In genomic region chr15:98994957-98995520, GRCm38 (mm10) we compare ENCODE assay signal across 21 mouse cellular contexts. TPM values are rescaled to one million over a fixed set of nuclear protein-coding genes. Genes with fewer than 3 reads are reported as not detected.
DNase-seq lines count a peak whose midpoint lies in the region; ATAC-seq and TF ChIP-seq lines count a peak whose summit lies in the region.
"Had no signal": no experiment of that assay in that cellular context is flagged by ENCODE, and none has a peak within 500 bp of the region (broad histone marks: within the 10 kb centered on the region; RNA-seq: fewer than 3 reads in every experiment).

No protein-coding gene starts in this region.

- H3K36me3 ChIP-seq in hindbrain, embryonic 14.5 days (replicated peaks; ENCODE audit: control insufficient read depth, insufficient read depth) = no peaks in the 10 kb centered on the region
- H3K36me3 ChIP-seq in hindbrain, embryonic 11.5 days (ENCODE audit: control insufficient read depth, insufficient read depth, low read length) = no peaks in the 10 kb centered on the region
- no peaks in the 10 kb centered on the region for H3K36me3 ChIP-seq in CH12.LX (replicated peaks in 1 of 2; ENCODE audit: control insufficient read depth in 1 of 2, insufficient read depth in 1 of 2, low read length in 1 of 2)
- H3K36me3 ChIP-seq: embryonic facial prominence, embryonic 10.5 days; heart, embryonic 13.5 days; hindbrain, embryonic 15.5 days had no signal

- in situ Hi-C loops in CH12.LX (cut with MboI; ENCODE audit: low pct_ligation_motif_present, low pct_unique_long_range_greater_than_20kb, low sequenced_read_pairs) = loop anchor here (5.0 to 10.0 kb wide), 2 partner anchors 60 to 108 kb away; partner anchors contain the start of gene Tuba1b

- 77% methylated on average over 9 of the region's 9 CpGs for WGBS in hindbrain, embryonic 14.5 days
- 90% methylated on average over 9 of the region's 9 CpGs for WGBS in hindbrain, embryonic 11.5 days

- no peak for TF ChIP-seq CTCF in CH12.LX (conservative IDR thresholded peaks at IDR 0.05 in 1 of 2, IDR thresholded peaks at IDR 0.05 in 1 of 2; ENCODE audit: low read depth in 2 of 2, low read length in 2 of 2)

- H3K4me2 ChIP-seq in hindbrain, embryonic 14.5 days (replicated peaks) = no peak overlapping the region
- H3K4me2 ChIP-seq in hindbrain, embryonic 11.5 days (replicated peaks; ENCODE audit: low read depth, low read length) = no peak overlapping the region
- H3K4me2 ChIP-seq in CH12.LX (ENCODE audit: insufficient read depth, low read depth, poor library complexity, severe bottlenecking) = 0 out of 2 replicates have a peak overlapping the region, but pooled peaks have one; percentile 0
- H3K4me2 ChIP-seq: forebrain, embryonic 13.5 days; heart, embryonic 13.5 days had no signal

- no peaks in the 10 kb centered on the region for H3K27me3 ChIP-seq in hindbrain, embryonic 14.5 days (ENCODE audit: control insufficient read depth, insufficient read depth, low read length)
- H3K27me3 ChIP-seq in hindbrain, embryonic 11.5 days (ENCODE audit: control insufficient read depth, insufficient read depth, low read length) = no peaks in the 10 kb centered on the region
- no peaks in the 10 kb centered on the region for H3K27me3 ChIP-seq in CH12.LX (replicated peaks)
- H3K27me3 ChIP-seq: forebrain, embryonic 13.5 days; heart, embryonic 13.5 days; hindbrain, embryonic 15.5 days had no signal

- H3K4me3 ChIP-seq in hindbrain, embryonic 14.5 days (replicated peaks; ENCODE audit: low read length) = no peak overlapping the region
- H3K4me3 ChIP-seq in hindbrain, embryonic 11.5 days (ENCODE audit: low read depth, low read length) = no peak overlapping the region
- H3K4me3 ChIP-seq in CH12.LX (replicated peaks in 1 of 3; ENCODE audit: low read depth in 2 of 3, low read length in 2 of 3, poor library complexity in 1 of 3) = no peak overlapping the region
- H3K4me3 ChIP-seq: embryonic facial prominence, embryonic 10.5 days; forebrain, embryonic 13.5 days; heart, embryonic 13.5 days; hindbrain, embryonic 15.5 days had no signal

- H3K4me1 ChIP-seq in hindbrain, embryonic 14.5 days (replicated peaks; ENCODE audit: control insufficient read depth, insufficient read depth, low read length) = peaks cover 39% of the 10 kb centered on the region
- peaks cover 27% of the 10 kb centered on the region for H3K4me1 ChIP-seq in hindbrain, embryonic 11.5 days (replicated peaks; ENCODE audit: control insufficient read depth, insufficient read depth, low read length)
- H3K4me1 ChIP-seq in CH12.LX (ENCODE audit: control insufficient read depth in 1 of 2, insufficient read depth in 2 of 2) = peaks cover 5 to 42% of the 10 kb centered on the region in 2 experiments

- ATAC-seq in hindbrain, embryonic 14.5 days (ENCODE audit: low FRiP score) = no peak
- ATAC-seq in hindbrain, embryonic 11.5 days (ENCODE audit: low FRiP score) = no peak
- ATAC-seq: forebrain, embryonic 13.5 days; forebrain, postnatal 0 days; intestine, embryonic 16.5 days had no signal

- TF ChIP-seq RAD21 in CH12.LX (IDR thresholded peaks at IDR 0.05; ENCODE audit: low read depth, low read length) = no peak

- no peak overlapping the region for H3K27ac ChIP-seq in hindbrain, embryonic 14.5 days
- no peak overlapping the region for H3K27ac ChIP-seq in hindbrain, embryonic 11.5 days (ENCODE audit: low read depth, low read length)
- no peak overlapping the region for H3K27ac ChIP-seq in CH12.LX (ENCODE audit: insufficient read depth, low read depth)
- H3K27ac ChIP-seq: embryonic facial prominence, embryonic 10.5 days; forebrain, embryonic 13.5 days had no signal

- no peak for TF ChIP-seq EP300 in CH12.LX (IDR thresholded peaks at IDR 0.05; ENCODE audit: low read length)

- no peak for TF ChIP-seq POLR2A in CH12.LX (IDR thresholded peaks at IDR 0.05; ENCODE audit: low read depth, low read length)

- H3K9me3 ChIP-seq in hindbrain, embryonic 14.5 days (ENCODE audit: control insufficient read depth, low read length) = no peaks in the 10 kb centered on the region
- H3K9me3 ChIP-seq in hindbrain, embryonic 11.5 days (ENCODE audit: control insufficient read depth, low read length) = no peaks in the 10 kb centered on the region
- H3K9me3 ChIP-seq in CH12.LX (replicated peaks; ENCODE audit: low read length) = no peaks in the 10 kb centered on the region
- H3K9me3 ChIP-seq: embryonic facial prominence, embryonic 10.5 days; forebrain, embryonic 13.5 days; heart, embryonic 13.5 days; hindbrain, embryonic 15.5 days had no signal

- no peaks in the 10 kb centered on the region for H3K79me2 ChIP-seq in CH12.LX (replicated peaks; ENCODE audit: control insufficient read depth, extremely low read depth, insufficient read depth, poor library complexity, severe bottlenecking)

- dilution Hi-C loops in CH12.LX (cut with MboI; ENCODE audit: extremely low pct_ligation_motif_present, extremely low pct_unique_long_range_greater_than_20kb, low sequenced_read_pairs) = no loop called here

- H3K9ac ChIP-seq in hindbrain, embryonic 14.5 days = no peak overlapping the region
- no peak overlapping the region for H3K9ac ChIP-seq in hindbrain, embryonic 11.5 days (ENCODE audit: low read depth, low read length)
- H3K9ac ChIP-seq in CH12.LX (ENCODE audit: insufficient read depth, low read depth) = no peak overlapping the region
- H3K9ac ChIP-seq: forebrain, embryonic 13.5 days; hindbrain, embryonic 15.5 days had no signal

- peak; percentile 61 for DNase-seq in heart, adult 11 months
- DNase-seq in heart, adult 8-10 months (ENCODE audit: low spot score) = no peak
- DNase-seq in hindbrain, embryonic 14.5 days (ENCODE audit: low spot score) = peak; percentile 24
- DNase-seq in hindbrain, embryonic 11.5 days (ENCODE audit: low spot score) = no peak
- DNase-seq in CH12.LX (ENCODE audit: extremely low read depth) = no peak
- peak; percentile 82 for DNase-seq in testis, postnatal 14 days (ENCODE audit: low spot score)
- DNase-seq: adrenal gland, adult 8-10 months; adrenal gland, postnatal 36 days; cerebellum, adult 2 months; forebrain, postnatal 0 days; gastrocnemius, postnatal 14 days had no signal

TF ChIP-seq in CH12.LX, 34 proteins besides CTCF, POLR2A, EP300 and RAD21:
- TF ChIP-seq TBP (conservative IDR thresholded peaks at IDR 0.05; ENCODE audit: low read depth, low read length) (no peak), NELFE (IDR thresholded peaks at IDR 0.05; ENCODE audit: low read depth, low read length) (no peak), MAZ (IDR thresholded peaks at IDR 0.05; ENCODE audit: low read depth, low read length) (no peak), RCOR1 (conservative IDR thresholded peaks at IDR 0.05; ENCODE audit: low read depth, low read length) (no peak), MEF2A (IDR thresholded peaks at IDR 0.05; ENCODE audit: borderline replicate concordance, low read depth, low read length) (no peak), MAX (IDR thresholded peaks at IDR 0.05; ENCODE audit: low read length) (no peak), KAT2A (IDR thresholded peaks at IDR 0.05; ENCODE audit: insufficient replicate concordance, low read length) (no peak), GABPA (IDR thresholded peaks at IDR 0.05; ENCODE audit: insufficient replicate concordance, low read depth, low read length) (no peak)
TF ChIP-seq in CH12.LX: peak in this region for 0.

RNA-seq across cellular contexts. Expression of gene Tuba1c, which starts 34.7 kb away (rescaled TPM):
- total RNA-seq in heart, adult 8-10 months (2022) = 10 to 100 TPM; 32.2 to 40.4 (median 33.3) TPM
- polyA plus RNA-seq in hindbrain, embryonic 14.5 days (2014; fragmentation: Nextera tagmentation; extraction: Ambion mirVana) = 21.7 and 24.2 TPM in 2 replicates
- 93.2 and 95.2 TPM in 2 replicates for polyA plus RNA-seq in hindbrain, embryonic 11.5 days (2014; fragmentation: Nextera tagmentation; extraction: Ambion mirVana)
- total RNA-seq in CH12.LX (2012; rRNA removed) (178 and 229 TPM in 2 replicates), CH12.LX (2014; rRNA removed) (359 and 390 TPM in 2 replicates)
- 183 and 220 TPM in 2 replicates for polyA plus RNA-seq in CH12.LX (2012; ENCODE audit: insufficient read length, low read depth)

RNA-seq across cellular contexts. Expression of gene Tuba1a, which starts 41.5 kb away (rescaled TPM):
- 10 to 100 TPM; 37.4 to 83.6 (median 67.3) TPM for total RNA-seq in heart, adult 8-10 months (2022)
- 14,408 and 15,410 TPM in 2 replicates for polyA plus RNA-seq in hindbrain, embryonic 14.5 days (2014; fragmentation: Nextera tagmentation; extraction: Ambion mirVana)
- polyA plus RNA-seq in hindbrain, embryonic 11.5 days (2014; fragmentation: Nextera tagmentation; extraction: Ambion mirVana) = 8,897 and 9,833 TPM in 2 replicates
- 153 and 181 TPM in 2 replicates for total RNA-seq in CH12.LX (2012; rRNA removed)
- total RNA-seq in CH12.LX (2014; rRNA removed) = 438 and 533 TPM in 2 replicates
- polyA plus RNA-seq in CH12.LX (2012; ENCODE audit: insufficient read length, low read depth) = 254 and 283 TPM in 2 replicates

RNA-seq across cellular contexts. Expression of gene Gm49450, which starts 41.7 kb away (rescaled TPM):
- not detected for total RNA-seq in heart, adult 8-10 months (2022)
- polyA plus RNA-seq in hindbrain, embryonic 14.5 days (2014; fragmentation: Nextera tagmentation; extraction: Ambion mirVana) = not detected in 2 replicates
- polyA plus RNA-seq in hindbrain, embryonic 11.5 days (2014; fragmentation: Nextera tagmentation; extraction: Ambion mirVana) = not detected in 2 replicates
- total RNA-seq in CH12.LX (2012; rRNA removed) (0.38 TPM in 1 of 2 replicates, not detected in the other), CH12.LX (2014; rRNA removed) (0.81 and 4.7 TPM in 2 replicates)
- 125 TPM in 1 of 2 replicates, not detected in the other for polyA plus RNA-seq in CH12.LX (2012; ENCODE audit: insufficient read length, low read depth)
- total RNA-seq: adrenal gland, adult 8-10 months; adrenal gland, postnatal 36 days; ES-E14; gastrocnemius, adult 18-20 months; gastrocnemius, postnatal 14 days; hematopoietic stem cell, adult 5-6 weeks had no signal
- polyA plus RNA-seq: embryonic facial prominence, embryonic 10.5 days; embryonic facial prominence, embryonic 14.5 days; forebrain, embryonic 13.5 days; forebrain, postnatal 0 days; heart, embryonic 13.5 days; heart, postnatal 0 days; hindbrain, embryonic 15.5 days; intestine, embryonic 16.5 days had no signal

RNA-seq across cellular contexts. Expression of gene Prph, which starts 59.9 kb away (rescaled TPM):
- total RNA-seq in heart, adult 8-10 months (2022) = 1 to 10 TPM in 1 of 4 experiments, under 1 TPM in 3; 0.16 to 1.4 (median 0.47) TPM
- 77.9 and 79.5 TPM in 2 replicates for polyA plus RNA-seq in hindbrain, embryonic 14.5 days (2014; fragmentation: Nextera tagmentation; extraction: Ambion mirVana)
- polyA plus RNA-seq in hindbrain, embryonic 11.5 days (2014; fragmentation: Nextera tagmentation; extraction: Ambion mirVana) = 17.2 and 20.9 TPM in 2 replicates
- total RNA-seq in CH12.LX (2012; rRNA removed) (not detected in 2 replicates), CH12.LX (2014; rRNA removed) (0.12 TPM in 1 of 2 replicates, not detected in the other)
- not detected in 2 replicates for polyA plus RNA-seq in CH12.LX (2012; ENCODE audit: insufficient read length, low read depth)
- total RNA-seq: hematopoietic stem cell, adult 5-6 weeks had no signal

Comparison
In these comparisons a context has a peak if more than half of its experiments do, and no peak if none do; other contexts are left out.
1. DNase-seq: peak in heart, adult 11 months (single experiment), hindbrain, embryonic 14.5 days (single experiment) and testis, postnatal 14 days (single experiment); none in heart, adult 8-10 months (single experiment), hindbrain, embryonic 11.5 days (single experiment) and CH12.LX (single experiment).
2. RNA of gene Tuba1a, which starts 41.5 kb away (polyA plus RNA-seq): 14,408 to 15,410 TPM in hindbrain, embryonic 14.5 days and 8,897 to 9,833 TPM in hindbrain, embryonic 11.5 days; 254 to 283 TPM in CH12.LX; every median in the first group is over 10 times any median in the second.